Mouse (Mus musculus): ENCODE results near the gene Clcf1. TPM values are rescaled to one million over a fixed set of nuclear protein-coding genes. Genes with fewer than 3 reads are reported as not detected.
A peak's percentile ranks its signal among the peaks of the same experiment; 100 is the strongest.

Gene Clcf1
- total and polyA plus RNA-seq, 2 experiments from 2014 or later = 0.38 to 0.41 TPM

GRCm38 (mm10) chr19:4226779-4227178 lies 12.7 kb downstream of the Clcf1 start:
- peaks cover 4% of the 10 kb centered on the region; the same call in 1 of the 2 replicates for H3K4me1 ChIP-seq (ENCODE audit: insufficient read depth)
- no peak overlapping the region for H3K9ac ChIP-seq
- ATAC-seq (no peak), DNase-seq (no peak)
- no peak for TF ChIP-seq CTCF (IDR thresholded peaks at IDR 0.05; ENCODE audit: low read depth)
- no peak overlapping the region for H3K4me2 ChIP-seq (ENCODE audit: low read depth)
- no peak overlapping the region for H3K27ac ChIP-seq (ENCODE audit: low read depth, low read length)
- H3K27me3 ChIP-seq (ENCODE audit: insufficient read depth, low read length) = no peaks in the 10 kb centered on the region
- no peaks in the 10 kb centered on the region for H3K36me3 ChIP-seq (ENCODE audit: insufficient read depth)
- no peak overlapping the region for H3K4me3 ChIP-seq (ENCODE audit: low read depth, low read length)
- no peaks in the 10 kb centered on the region for H3K9me3 ChIP-seq (ENCODE audit: low read length)
- 86% methylated on average over 7 of the region's 7 CpGs for WGBS

- ATAC-seq = no peak
- no peak overlapping the region for H3K9ac ChIP-seq
- DNase-seq = no peak
Measured at GRCm38 (mm10) chr19:4227446-4227845, 13.4 kb downstream of the Clcf1 start.

GRCm38 (mm10) chr19:4227894-4228678 lies 14.0 kb downstream of the Clcf1 start:
- Histone ChIP-seq H3K36me3 (ENCODE audit: insufficient read depth) (no peaks in the 10 kb centered on the region), H3K4me1 (ENCODE audit: insufficient read depth) (peaks cover 9% of the 10 kb centered on the region; the same call in 1 of the 2 replicates), H3K9ac (no peak overlapping the region), H3K27me3 (ENCODE audit: insufficient read depth, low read length) (no peaks in the 10 kb centered on the region), H3K27ac (ENCODE audit: low read depth, low read length) (no peak overlapping the region), H3K4me3 (ENCODE audit: low read depth, low read length) (no peak overlapping the region), H3K4me2 (ENCODE audit: low read depth) (no peak overlapping the region), H3K9me3 (ENCODE audit: low read length) (no peaks in the 10 kb centered on the region)
- TF ChIP-seq CTCF (IDR thresholded peaks at IDR 0.05; ENCODE audit: low read depth) = peak; percentile 96
- ATAC-seq = peak; percentile 30; the same call in 1 of the 2 replicates
- 23% methylated on average over 8 of the region's 8 CpGs for WGBS
- peak; percentile 88 for DNase-seq

More at GRCm38 (mm10) chr19:4227446-4227845, 13.4 kb downstream of the Clcf1 start:
- WGBS = 70% methylated on average over 5 of the region's 5 CpGs
- H3K36me3 ChIP-seq (ENCODE audit: insufficient read depth) = no peaks in the 10 kb centered on the region
- no peak overlapping the region for H3K27ac ChIP-seq (ENCODE audit: low read depth, low read length)
- TF ChIP-seq CTCF (IDR thresholded peaks at IDR 0.05; ENCODE audit: low read depth) = no peak
- H3K27me3 ChIP-seq (ENCODE audit: insufficient read depth, low read length) = no peaks in the 10 kb centered on the region
- no peak overlapping the region for H3K4me3 ChIP-seq (ENCODE audit: low read depth, low read length)
- H3K4me1 ChIP-seq (ENCODE audit: insufficient read depth) = peaks cover 7% of the 10 kb centered on the region; the same call in 1 of the 2 replicates
- no peaks in the 10 kb centered on the region for H3K9me3 ChIP-seq (ENCODE audit: low read length)
- H3K4me2 ChIP-seq (ENCODE audit: low read depth) = no peak overlapping the region

- no peak overlapping the region for H3K4me2 ChIP-seq (ENCODE audit: low read depth)
- H3K4me1 ChIP-seq (ENCODE audit: insufficient read depth) = peaks cover 9% of the 10 kb centered on the region; the same call in 1 of the 2 replicates
- H3K36me3 ChIP-seq (ENCODE audit: insufficient read depth) = no peaks in the 10 kb centered on the region
- no peaks in the 10 kb centered on the region for H3K27me3 ChIP-seq (ENCODE audit: insufficient read depth, low read length)
- DNase-seq (no peak), ATAC-seq (no peak)
- no peak overlapping the region for H3K9ac ChIP-seq
- no peak overlapping the region for H3K4me3 ChIP-seq (ENCODE audit: low read depth, low read length)
- no peak overlapping the region for H3K27ac ChIP-seq (ENCODE audit: low read depth, low read length)
- 79% methylated on average over 4 of the region's 4 CpGs for WGBS
- TF ChIP-seq CTCF (IDR thresholded peaks at IDR 0.05; ENCODE audit: low read depth) = no peak
- no peaks in the 10 kb centered on the region for H3K9me3 ChIP-seq (ENCODE audit: low read length)
Measured at GRCm38 (mm10) chr19:4228891-4229290, 14.9 kb downstream of the Clcf1 start.

GRCm38 (mm10) chr19:4229451-4230076 lies 15.5 kb downstream of the Clcf1 start:
- no peak for TF ChIP-seq CTCF (IDR thresholded peaks at IDR 0.05; ENCODE audit: low read depth)
- no peaks in the 10 kb centered on the region for H3K9me3 ChIP-seq (ENCODE audit: low read length)

GRCm38 (mm10) chr19:4230415-4230814 lies 16.4 kb downstream of the Clcf1 start:
- ATAC-seq (no peak), DNase-seq (no peak)
- no peaks in the 10 kb centered on the region for H3K36me3 ChIP-seq (ENCODE audit: insufficient read depth)
- H3K4me3 ChIP-seq (ENCODE audit: low read depth, low read length) = no peak overlapping the region
- peaks cover 9% of the 10 kb centered on the region; the same call in 1 of the 2 replicates for H3K4me1 ChIP-seq (ENCODE audit: insufficient read depth)
- H3K4me2 ChIP-seq (ENCODE audit: low read depth) = no peak overlapping the region
- no peaks in the 10 kb centered on the region for H3K27me3 ChIP-seq (ENCODE audit: insufficient read depth, low read length)
- H3K9ac ChIP-seq = no peak overlapping the region
- no peak overlapping the region for H3K27ac ChIP-seq (ENCODE audit: low read depth, low read length)
- 71% methylated on average over 8 of the region's 8 CpGs for WGBS
- no peak for TF ChIP-seq CTCF (IDR thresholded peaks at IDR 0.05; ENCODE audit: low read depth)
- H3K9me3 ChIP-seq (ENCODE audit: low read length) = no peaks in the 10 kb centered on the region

More at GRCm38 (mm10) chr19:4229451-4230076, 15.5 kb downstream of the Clcf1 start:
- H3K36me3 ChIP-seq (ENCODE audit: insufficient read depth) = no peaks in the 10 kb centered on the region
- no peak overlapping the region for H3K4me2 ChIP-seq (ENCODE audit: low read depth)
- no peak overlapping the region for H3K4me3 ChIP-seq (ENCODE audit: low read depth, low read length)
- peaks cover 9% of the 10 kb centered on the region; the same call in 1 of the 2 replicates for H3K4me1 ChIP-seq (ENCODE audit: insufficient read depth)
- DNase-seq (no peak), ATAC-seq (no peak)
- no peak overlapping the region for H3K9ac ChIP-seq
- no peak overlapping the region for H3K27ac ChIP-seq (ENCODE audit: low read depth, low read length)
- 40% methylated on average over 9 of the region's 9 CpGs for WGBS
- H3K27me3 ChIP-seq (ENCODE audit: insufficient read depth, low read length) = no peaks in the 10 kb centered on the region

Measured in forebrain, postnatal 0 days (tissue).